Mouse (Mus musculus) gastrocnemius, adult 8-10 months (tissue): ENCODE data around the gene Madd. TPM values are rescaled to one million over a fixed set of nuclear protein-coding genes. Genes with fewer than 3 reads are reported as not detected.

Experiments
- DNase-seq, 2 experiments: peaks; one replicate each; pipeline ENCODE4 v3.0.0; 2022; ENCODE audit warnings: low spot score in 2 of 2
- total RNA-seq, 4 experiments: library from RNA; stranded (reverse); gene quantifications; 2 replicates each; pipeline ENCODE4 v1.2.4; 2022

Gene Madd
- total RNA-seq, 4 experiments from 2014 or later: 1.5 to 3.4 (median 2.2) TPM

- DNase-seq: no peak
These were observed 86.6 kb downstream of the Madd start for GRCm38 (mm10) chr2:91097015-91097414.

GRCm38 (mm10) chr2:91096524-91096923 is 87.1 kb downstream of the Madd start:
- DNase-seq: no peak

GRCm38 (mm10) chr2:91090827-91091226 is 92.8 kb downstream of the Madd start:
- DNase-seq: no peak

- DNase-seq: no peak
These were observed 93.4 kb downstream of the Madd start for GRCm38 (mm10) chr2:91090208-91090607.

- DNase-seq: no peak
These were observed 94.7 kb downstream of the Madd start for GRCm38 (mm10) chr2:91088987-91089386.

- DNase-seq: no peak
These were observed 96.2 kb downstream of the Madd start for GRCm38 (mm10) chr2:91087453-91087852.

Other genes starting within 250 kb of the Madd start
- gene Celf1, start 243.5 kb downstream of the Madd start, total RNA-seq: 10 to 100 TPM; 50.7 to 66.2 (median 63.7) TPM
- gene Rapsn, start 148.2 kb downstream of the Madd start, total RNA-seq: 10 to 100 TPM; 28.6 to 33.9 (median 30.9) TPM
- 100 to 1,000 TPM; 199 to 280 (median 234) TPM for gene Psmc3, start 129.8 kb downstream of the Madd start, total RNA-seq
- gene Slc39a13, start 113.4 kb downstream of the Madd start, total RNA-seq: 10 to 100 TPM; 19.9 to 21.4 (median 20.9) TPM
- gene Spi1, start 101.4 kb downstream of the Madd start, total RNA-seq: under 1 TPM in 3 of 4 experiments, not detected in 1; 0.40 to 0.56 (median 0.44) TPM
- gene Mybpc3, start 65.7 kb downstream of the Madd start, total RNA-seq: under 1 TPM; 0.29 to 0.36 (median 0.31) TPM
- gene Nr1h3, start 19.0 kb upstream of the Madd start, total RNA-seq: 10 to 100 TPM; 20.7 to 31.4 (median 24.5) TPM
- gene Acp2, start 19.0 kb upstream of the Madd start, total RNA-seq: 10 to 100 TPM; 10.2 to 11.1 (median 10.5) TPM
- gene Ddb2, start 53.1 kb upstream of the Madd start, total RNA-seq: 1 to 10 TPM; 1.2 to 3.5 (median 2.0) TPM
- gene Pacsin3, start 72.1 kb upstream of the Madd start, total RNA-seq: 100 to 1,000 TPM; 324 to 413 (median 369) TPM
- gene Arfgap2, start 81.1 kb upstream of the Madd start, total RNA-seq: 100 to 1,000 TPM; 170 to 194 (median 181) TPM